Mouse (Mus musculus): ENCODE data around the gene Tcl1b1. TPM values are rescaled to one million over a fixed set of nuclear protein-coding genes. Genes with fewer than 3 reads are reported as not detected.

The Tcl1b1 gene
- not detected in 2 replicates for polyA plus RNA-seq (2015; fragmentation: Nextera tagmentation; extraction: Ambion mirVana)

GRCm38 (mm10) chr12:105159390-105159789, at the start of gene Tcl1b1:
Tcl1b1 (plus strand) TSS chr12:105159690.

GRCm38 (mm10) chr12:105145714-105146113, 13.8 kb upstream of the Tcl1b1 start, which contains the start of gene Tcl1b2:
Tcl1b2 (plus strand) TSS chr12:105146014.

GRCm38 (mm10) chr12:105176044-105176443, 16.6 kb downstream of the Tcl1b1 start, which contains the start of gene Tcl1b5:
Tcl1b5 (plus strand) TSS chr12:105176344.

GRCm38 (mm10) chr12:105190743-105191142, 31.3 kb downstream of the Tcl1b1 start, which contains the start of gene Tcl1b3:
Tcl1b3 (plus strand) TSS chr12:105191043.

GRCm38 (mm10) chr12:105201657-105202056, 42.2 kb downstream of the Tcl1b1 start, which contains the start of gene Tcl1b4:
Tcl1b4 (plus strand) TSS chr12:105201957.

Other genes starting within 250 kb of the Tcl1b1 start
- 1.8 and 2.7 TPM in 2 replicates for gene Syne3, start 149.9 kb upstream of the Tcl1b1 start, polyA plus RNA-seq (2015; fragmentation: Nextera tagmentation; extraction: Ambion mirVana)
- gene Glrx5, start 127.0 kb upstream of the Tcl1b1 start, polyA plus RNA-seq (2015; fragmentation: Nextera tagmentation; extraction: Ambion mirVana) = 225 and 338 TPM in 2 replicates
- not detected in 2 replicates for gene Tcl1b2, start 13.7 kb upstream of the Tcl1b1 start, polyA plus RNA-seq (2015; fragmentation: Nextera tagmentation; extraction: Ambion mirVana)
- gene Tcl1b5, start 16.7 kb downstream of the Tcl1b1 start, polyA plus RNA-seq (2015; fragmentation: Nextera tagmentation; extraction: Ambion mirVana) = not detected in 2 replicates
- gene Tcl1b3, start 31.4 kb downstream of the Tcl1b1 start, polyA plus RNA-seq (2015; fragmentation: Nextera tagmentation; extraction: Ambion mirVana) = not detected in 2 replicates
- gene Tcl1b4, start 42.3 kb downstream of the Tcl1b1 start, polyA plus RNA-seq (2015; fragmentation: Nextera tagmentation; extraction: Ambion mirVana) = not detected in 2 replicates
- gene Tcl1, start 63.1 kb downstream of the Tcl1b1 start, polyA plus RNA-seq (2015; fragmentation: Nextera tagmentation; extraction: Ambion mirVana) = not detected in 2 replicates
- gene Tunar, start 174.2 kb downstream of the Tcl1b1 start, polyA plus RNA-seq (2015; fragmentation: Nextera tagmentation; extraction: Ambion mirVana) = 0.25 and 0.43 TPM in 2 replicates